Mouse (Mus musculus) natural killer cell, adult 2 months (primary cell): ENCODE results near the gene Slc12a6.

Source experiments
- DNase-seq, 2 experiments: peaks; one replicate each; pipeline ENCODE4 v3.0.0; 2022; ENCODE audit warnings: low spot score in 2 of 2

Gene Slc12a6

DNA sequence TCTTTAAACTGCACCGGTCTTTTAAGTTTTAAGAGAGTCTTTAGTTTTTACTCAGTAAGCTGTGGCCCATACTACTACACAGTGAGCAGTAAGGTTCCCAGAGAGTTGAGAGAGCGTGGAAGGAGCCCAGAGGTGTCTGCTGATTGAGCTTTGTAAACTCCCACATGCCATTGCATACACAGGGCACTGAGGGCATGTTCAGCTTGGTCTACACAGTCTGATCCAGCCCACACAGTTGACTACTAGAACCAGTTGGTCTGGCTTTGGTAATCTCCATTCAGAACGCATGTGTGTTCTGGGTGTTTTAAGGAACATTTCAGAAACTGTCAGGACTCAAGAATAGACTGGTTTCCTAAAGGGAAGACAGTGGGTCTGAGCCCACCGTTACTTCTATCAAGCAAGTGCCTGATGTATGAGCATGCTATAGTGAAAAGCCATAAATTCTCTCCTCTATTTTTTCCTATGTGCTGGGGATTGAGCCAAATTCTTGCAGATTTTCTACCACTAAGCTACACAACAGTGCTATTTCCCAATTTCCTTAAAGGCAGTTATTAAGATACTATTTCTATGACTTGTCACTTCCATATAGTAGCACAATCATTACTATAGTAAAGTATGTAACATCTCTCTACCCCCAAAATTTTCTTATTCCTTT lies 125.8 kb downstream of the Slc12a6 start:
- no peak for DNase-seq

DNA sequence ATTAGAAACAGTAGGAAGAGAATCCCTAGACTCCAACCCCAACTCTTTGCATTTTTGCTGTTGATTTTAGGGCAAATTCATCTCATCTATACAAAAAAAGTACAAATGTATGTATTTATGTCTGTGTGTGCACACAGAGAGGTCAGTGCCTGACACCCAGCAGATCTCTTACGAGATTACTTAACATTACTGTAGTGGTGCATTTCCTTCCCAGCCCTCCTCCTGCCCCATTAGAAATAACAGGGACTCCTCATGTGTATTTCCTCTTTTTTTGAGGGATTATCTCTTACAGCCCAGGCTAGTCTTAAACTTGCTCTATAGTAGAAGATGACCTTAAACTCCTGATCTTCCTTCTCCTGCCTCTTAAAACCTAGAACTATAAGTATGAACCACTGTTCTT lies 127.1 kb downstream of the Slc12a6 start:
- DNase-seq = no peak

DNA sequence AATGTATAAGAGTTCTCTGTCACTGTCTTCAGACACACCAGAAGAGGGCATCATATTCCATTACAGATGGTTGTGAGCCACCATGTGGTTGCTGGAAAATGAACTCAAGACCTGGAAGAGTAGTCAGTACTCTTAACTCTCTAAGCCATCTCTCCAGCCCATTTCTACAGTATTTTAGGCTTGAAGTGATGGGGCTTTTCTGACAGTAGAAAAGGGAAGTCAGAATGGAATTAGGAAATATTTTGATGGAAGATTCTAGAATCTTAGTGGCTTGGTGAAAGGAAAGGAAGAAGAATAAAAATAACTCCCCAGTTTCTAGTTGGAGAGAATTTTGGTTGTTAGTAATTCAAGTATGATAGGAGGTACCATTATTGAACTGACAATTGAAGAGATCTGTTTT lies 128.3 kb downstream of the Slc12a6 start:
- DNase-seq = no peak

DNA sequence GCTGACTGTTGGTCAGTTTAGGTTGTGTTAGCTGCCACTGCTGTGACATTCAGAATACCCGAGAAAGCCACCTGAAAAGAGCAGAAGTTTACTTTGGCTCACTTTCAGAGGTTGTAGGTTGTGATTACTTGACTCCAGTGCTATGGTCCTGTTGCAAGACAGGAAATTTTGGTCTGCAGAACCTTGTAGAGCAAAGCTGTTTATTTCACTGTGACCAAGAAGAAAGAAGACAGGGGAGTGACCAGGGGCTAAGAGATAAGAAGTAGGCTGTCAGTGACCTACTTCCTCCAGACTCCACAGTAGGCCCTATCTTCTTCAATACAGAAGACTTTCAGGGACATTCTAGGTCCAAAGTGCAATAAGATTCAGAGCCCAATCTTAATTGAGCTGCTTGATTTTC lies 131.0 kb downstream of the Slc12a6 start:
- no peak for DNase-seq

DNA sequence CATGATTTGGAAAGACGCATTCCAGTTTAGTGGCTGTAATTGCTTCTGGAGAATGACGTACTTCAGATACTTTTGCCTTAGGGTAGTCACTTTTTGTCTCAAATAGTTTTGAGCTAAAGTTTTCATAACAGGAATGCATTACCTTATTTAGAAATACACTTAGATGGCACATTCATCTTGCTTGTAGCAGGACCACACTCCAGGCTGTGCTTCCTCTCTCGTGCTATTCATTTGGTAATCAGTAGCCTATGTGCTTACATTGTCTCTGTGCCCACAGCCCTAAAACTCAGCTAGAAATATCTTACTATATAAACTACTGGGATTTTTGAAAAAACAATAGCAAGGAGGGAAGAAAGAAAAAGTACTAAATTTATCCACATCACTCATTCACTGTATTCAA lies 141.4 kb downstream of the Slc12a6 start:
- DNase-seq = no peak
